Mouse (Mus musculus) forebrain, embryonic 15.5 days (tissue): ENCODE data around the gene Serpinb12. TPM values are rescaled to one million over a fixed set of nuclear protein-coding genes. Genes with fewer than 3 reads are reported as not detected.

Experiments used
- ATAC-seq: fragments of 200-750 bp; cut with Nextera tagmentation; replicated peaks from 2 replicates; pipeline ENCODE4 v1.8.0; 2017; ENCODE audit warnings: mild to moderate bottlenecking, moderate TSS enrichment, moderate library complexity
- H3K27ac ChIP-seq: fragments of 300-500 bp; sonication (generic); replicated peaks from 2 replicates; pipeline ENCODE4 v1.5.1; 2015; ENCODE audit warnings: mild to moderate bottlenecking, inconsistent platforms
- H3K27me3 ChIP-seq: fragments of 300-500 bp; sonication (generic); 2 replicates; pipeline ENCODE4 v1.6.1; 2015; ENCODE audit warnings: inconsistent platforms
- H3K36me3 ChIP-seq: fragments of 300-500 bp; sonication (generic); 2 replicates; pipeline ENCODE4 v1.6.1; 2015; ENCODE audit warnings: mild to moderate bottlenecking, inconsistent platforms
- H3K4me1 ChIP-seq: fragments of 300-500 bp; sonication (generic); 2 replicates; pipeline ENCODE4 v1.6.1; 2015; ENCODE audit warnings: inconsistent platforms
- H3K4me2 ChIP-seq: fragments of 300-500 bp; sonication (generic); replicated peaks from 2 replicates; pipeline ENCODE4 v1.6.1; 2015; ENCODE audit warnings: mild to moderate bottlenecking, inconsistent platforms
- H3K4me3 ChIP-seq: fragments of 300-500 bp; sonication (generic); 2 replicates; pipeline ENCODE4 v1.5.1; 2015; ENCODE audit warnings: mild to moderate bottlenecking, inconsistent platforms
- H3K9ac ChIP-seq: fragments of 300-500 bp; sonication (generic); replicated peaks from 2 replicates; pipeline ENCODE4 v1.6.1; 2015; ENCODE audit warnings: mild to moderate bottlenecking, inconsistent platforms
- H3K9me3 ChIP-seq: fragments of 300-500 bp; sonication (generic); 2 replicates; pipeline ENCODE4 v1.6.1; 2016; ENCODE audit warnings: inconsistent platforms
- WGBS: fragments of 180-500 bp; shearing (Covaris S2); methylation state at CpG from one replicate; pipeline ENCODE4 v1.1.7; 2015; ENCODE audit warnings: mixed read lengths; 5-methylcytosine and 5-hydroxymethylcytosine counted together
- polyA plus RNA-seq: library from polyadenylated mRNA; unstranded; fragments of >200 nt; fragmentation: Nextera tagmentation; extraction: Ambion mirVana; gene quantifications from 2 replicates; pipeline ENCODE4 v1.2.1, GENCODE M21; 2015

Gene Serpinb12
- polyA plus RNA-seq, 1 experiment from 2014 or later: not detected

GRCm38 (mm10) chr1:107006316-107006715 lies 72.1 kb downstream of the Serpinb12 start:
- Histone ChIP-seq H3K9ac (no peak overlapping the region), H3K4me2 (no peak overlapping the region), H3K27me3 (no peaks in the 10 kb centered on the region), H3K4me3 (no peak overlapping the region), H3K9me3 (no peaks in the 10 kb centered on the region), H3K27ac (no peak overlapping the region), H3K4me1 (no peaks in the 10 kb centered on the region), H3K36me3 (no peaks in the 10 kb centered on the region)
- WGBS: 76% methylated on average over 3 of the region's 3 CpGs
- ATAC-seq: no peak

Other genes starting within 250 kb of the Serpinb12 start
- gene Bcl2, start 220.2 kb upstream of the Serpinb12 start, polyA plus RNA-seq: 13.2 and 15.3 TPM in 2 replicates
- gene Kdsr, start 174.7 kb upstream of the Serpinb12 start, polyA plus RNA-seq: 13.0 and 14.4 TPM in 2 replicates
- 44.8 and 49.0 TPM in 2 replicates for gene Vps4b, start 137.7 kb upstream of the Serpinb12 start, polyA plus RNA-seq
- not detected in 2 replicates for gene Serpinb5, start 73.3 kb upstream of the Serpinb12 start, polyA plus RNA-seq
- not detected in 2 replicates for gene Serpinb13, start 46.5 kb downstream of the Serpinb12 start, polyA plus RNA-seq
- gene Serpinb3a, start 117.9 kb downstream of the Serpinb12 start, polyA plus RNA-seq: not detected in 2 replicates
- gene Serpinb3d, start 149.1 kb downstream of the Serpinb12 start, polyA plus RNA-seq: not detected in 2 replicates